Mouse (Mus musculus): ENCODE measurements around the gene Cd180. TPM values are rescaled to one million over a fixed set of nuclear protein-coding genes. Genes with fewer than 3 reads are reported as not detected.
A peak's percentile ranks its signal among the peaks of the same experiment; 100 is the strongest.

The Cd180 gene
- polyA plus RNA-seq, 2 experiments, result 1.4 to 1.6 TPM

- Histone ChIP-seq H3K9me3 (ENCODE audit: control insufficient read depth, low read length) (no peaks in the 10 kb centered on the region), H3K36me3 (replicated peaks; ENCODE audit: control insufficient read depth, insufficient read depth, low read depth) (no peaks in the 10 kb centered on the region), H3K4me3 (ENCODE audit: insufficient read depth in 1 of 2, low read depth in 2 of 2, low read length in 2 of 2) (no peak overlapping the region), H3K4me1 (replicated peaks; ENCODE audit: control insufficient read depth in 2 of 2, insufficient read depth in 2 of 2, low read length in 1 of 2) (peaks cover 0 to 17% of the 10 kb centered on the region in 2 experiments; a peak in 2 of 4 replicates), H3K27me3 (ENCODE audit: control insufficient read depth, insufficient read depth, low read length) (no peaks in the 10 kb centered on the region), H3K27ac (no peak overlapping the region), H3K4me2 (ENCODE audit: low read depth) (no peak overlapping the region), H3K9ac (replicated peaks) (no peak overlapping the region)
- DNase-seq (ENCODE audit: low read depth in 3 of 3, low spot score in 3 of 3) (no peak), ATAC-seq (ENCODE audit: insufficient read depth) (no peak)
- 65% methylated on average over 11 of the region's 11 CpGs for WGBS (ENCODE audit: insufficient replicate concordance)
- TF ChIP-seq EP300 (IDR thresholded peaks at IDR 0.05; ENCODE audit: low read depth), result no peak
- no peak for TF ChIP-seq CTCF (IDR thresholded peaks at IDR 0.05; ENCODE audit: low read depth)
These were observed 1.8 kb upstream of the Cd180 start for GRCm38 (mm10) chr13:102691408-102692150.

- Histone ChIP-seq H3K4me3 (ENCODE audit: insufficient read depth in 1 of 2, low read depth in 2 of 2, low read length in 2 of 2) (no peak overlapping the region), H3K27me3 (ENCODE audit: control insufficient read depth, insufficient read depth, low read length) (no peaks in the 10 kb centered on the region), H3K36me3 (replicated peaks; ENCODE audit: control insufficient read depth, insufficient read depth, low read depth) (no peaks in the 10 kb centered on the region), H3K9ac (replicated peaks) (no peak overlapping the region), H3K27ac (no peak overlapping the region), H3K4me2 (ENCODE audit: low read depth) (no peak overlapping the region), H3K4me1 (replicated peaks; ENCODE audit: control insufficient read depth in 2 of 2, insufficient read depth in 2 of 2, low read length in 1 of 2) (peaks cover 0 to 15% of the 10 kb centered on the region in 2 experiments; a peak in 2 of 4 replicates), H3K9me3 (ENCODE audit: control insufficient read depth, low read length) (no peaks in the 10 kb centered on the region)
- ATAC-seq (ENCODE audit: insufficient read depth) (no peak), DNase-seq (ENCODE audit: low read depth in 3 of 3, low spot score in 3 of 3) (no peak)
- 54% methylated on average over 7 of the region's 7 CpGs for WGBS (ENCODE audit: insufficient replicate concordance)
- no peak for TF ChIP-seq CTCF (IDR thresholded peaks at IDR 0.05; ENCODE audit: low read depth)
- TF ChIP-seq EP300 (IDR thresholded peaks at IDR 0.05; ENCODE audit: low read depth), result no peak
These were observed 796 bp downstream of the Cd180 start for GRCm38 (mm10) chr13:102694154-102694553.

- no peak for DNase-seq (ENCODE audit: low read depth in 3 of 3, low spot score in 3 of 3)
- H3K9ac ChIP-seq (replicated peaks), result no peak overlapping the region
- H3K27me3 ChIP-seq (ENCODE audit: control insufficient read depth, insufficient read depth, low read length), result no peaks in the 10 kb centered on the region
- H3K4me3 ChIP-seq (ENCODE audit: insufficient read depth in 1 of 2, low read depth in 2 of 2, low read length in 2 of 2), result peak overlapping the region in 1 of 2 experiments; percentile 13; a peak in 1 of 4 replicates
- H3K4me2 ChIP-seq (ENCODE audit: low read depth), result no peak overlapping the region; the same call in 1 of the 2 replicates
- 15% methylated on average over 7 of the region's 7 CpGs for WGBS (ENCODE audit: insufficient replicate concordance)
- H3K27ac ChIP-seq, result no peak overlapping the region
- no peak for TF ChIP-seq CTCF (IDR thresholded peaks at IDR 0.05; ENCODE audit: low read depth)
- TF ChIP-seq EP300 (IDR thresholded peaks at IDR 0.05; ENCODE audit: low read depth), result no peak
- H3K36me3 ChIP-seq (replicated peaks; ENCODE audit: control insufficient read depth, insufficient read depth, low read depth), result no peaks in the 10 kb centered on the region
- H3K9me3 ChIP-seq (ENCODE audit: control insufficient read depth, low read length), result no peaks in the 10 kb centered on the region
- H3K4me1 ChIP-seq (replicated peaks; ENCODE audit: control insufficient read depth in 2 of 2, insufficient read depth in 2 of 2, low read length in 1 of 2), result peaks cover 0 to 12% of the 10 kb centered on the region in 2 experiments; a peak in 2 of 4 replicates
- no peak for ATAC-seq (ENCODE audit: insufficient read depth)
These were observed 2.0 kb downstream of the Cd180 start for GRCm38 (mm10) chr13:102695121-102695905.

GRCm38 (mm10) chr13:102698335-102698734 lies 5.0 kb downstream of the Cd180 start:
- no peak for ATAC-seq (ENCODE audit: insufficient read depth)
- H3K4me3 ChIP-seq (ENCODE audit: insufficient read depth in 1 of 2, low read depth in 2 of 2, low read length in 2 of 2), result no peak overlapping the region
- WGBS (ENCODE audit: insufficient replicate concordance), result 61% methylated on average over 10 of the region's 10 CpGs
- no peaks in the 10 kb centered on the region for H3K36me3 ChIP-seq (replicated peaks; ENCODE audit: control insufficient read depth, insufficient read depth, low read depth)
- no peaks in the 10 kb centered on the region for H3K9me3 ChIP-seq (ENCODE audit: control insufficient read depth, low read length)
- no peak overlapping the region for H3K9ac ChIP-seq (replicated peaks)
- TF ChIP-seq CTCF (IDR thresholded peaks at IDR 0.05; ENCODE audit: low read depth) (no peak), EP300 (IDR thresholded peaks at IDR 0.05; ENCODE audit: low read depth) (no peak)
- H3K27me3 ChIP-seq (ENCODE audit: control insufficient read depth, insufficient read depth, low read length), result no peaks in the 10 kb centered on the region
- no peak overlapping the region for H3K27ac ChIP-seq
- no peak overlapping the region for H3K4me2 ChIP-seq (ENCODE audit: low read depth)
- DNase-seq (ENCODE audit: low read depth in 3 of 3, low spot score in 3 of 3), result no peak
- peaks cover 0 to 6% of the 10 kb centered on the region in 2 experiments; a peak in 2 of 4 replicates for H3K4me1 ChIP-seq (replicated peaks; ENCODE audit: control insufficient read depth in 2 of 2, insufficient read depth in 2 of 2, low read length in 1 of 2)

Measured in liver, embryonic 14.5 days (tissue).